20 mouse cellular contexts compared by ENCODE assay signal in the genomic region with DNA sequence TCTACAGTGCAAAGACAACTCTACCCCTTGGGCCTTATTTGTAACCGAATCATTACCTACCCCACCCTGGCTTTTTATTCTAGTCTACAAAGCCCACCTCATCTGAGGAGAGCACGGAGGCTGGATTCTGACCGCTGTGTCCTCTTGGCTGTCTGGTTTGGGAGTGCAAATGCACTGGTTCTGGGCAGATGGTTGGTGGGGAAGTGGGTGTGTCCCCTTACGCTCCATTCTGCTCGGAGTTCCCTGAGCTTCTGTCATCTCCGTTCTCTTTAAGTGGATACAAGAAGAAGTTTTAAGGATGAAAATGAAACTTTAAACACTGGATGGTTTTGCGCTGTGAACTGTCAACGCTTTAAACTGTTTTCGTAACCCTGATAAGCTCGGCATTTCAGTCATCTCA.
DNase-seq lines count a peak whose midpoint lies in the region; ATAC-seq and TF ChIP-seq lines count a peak whose summit lies in the region.
"Had no signal": no experiment of that assay in that cellular context is flagged by ENCODE, and none has a peak within 500 bp of the region (broad histone marks: within the 10 kb centered on the region; RNA-seq: fewer than 3 reads in every experiment).

No protein-coding gene starts in this region.

- intact Hi-C loops in left cerebral cortex, postnatal 4 days (cut with DNase I): no loop called here

- no peak overlapping the region for H3K4me3 ChIP-seq in layer of hippocampus, adult 2 months
- H3K4me3 ChIP-seq in CH12.LX (replicated peaks in 1 of 3; ENCODE audit: low read depth in 2 of 3, low read length in 2 of 3, poor library complexity in 1 of 3): peak overlapping the region; percentile 8 to 42 (median 25)
- H3K4me3 ChIP-seq in bone marrow, adult 2 months (replicated peaks; ENCODE audit: control insufficient read depth, low read depth, low read length): peak overlapping the region; percentile 51
- no peak overlapping the region for H3K4me3 ChIP-seq in liver, embryonic 16.5 days (ENCODE audit: low read depth, low read length)
- H3K4me3 ChIP-seq: embryonic facial prominence, embryonic 15.5 days; hindbrain, embryonic 15.5 days; limb, embryonic 12.5 days; myocyte had no signal

- DNase-seq in layer of hippocampus, adult 2 months (ENCODE audit: low spot score in 2 of 2): no peak
- no peak for DNase-seq in layer of hippocampus, adult 11-12 months (ENCODE audit: low spot score)
- DNase-seq in CH12.LX (ENCODE audit: extremely low read depth): no peak
- no peak for DNase-seq in left cerebral cortex, postnatal 4 days
- no peak for DNase-seq in natural killer cell, adult 2 months (ENCODE audit: low spot score in 2 of 2)
- no peak for DNase-seq in lung, postnatal 10 days
- DNase-seq: adrenal gland, adult 8-10 months; cerebellum, adult 9-11 months; gastrocnemius, postnatal 10 days; kidney, adult 2 months; midbrain, embryonic 14.5 days had no signal

- H3K9me3 ChIP-seq in CH12.LX (replicated peaks; ENCODE audit: low read length): no peaks in the 10 kb centered on the region
- H3K9me3 ChIP-seq in liver, embryonic 16.5 days (replicated peaks; ENCODE audit: control insufficient read depth, low read length): no peaks in the 10 kb centered on the region
- H3K9me3 ChIP-seq: embryonic facial prominence, embryonic 15.5 days; hindbrain, embryonic 15.5 days; limb, embryonic 12.5 days had no signal

- TF ChIP-seq EP300 in CH12.LX (IDR thresholded peaks at IDR 0.05; ENCODE audit: low read length): no peak

- TF ChIP-seq RAD21 in CH12.LX (IDR thresholded peaks at IDR 0.05; ENCODE audit: low read depth, low read length): no peak

- peak overlapping the region; percentile 97 for H3K4me2 ChIP-seq in CH12.LX (ENCODE audit: insufficient read depth, low read depth, poor library complexity, severe bottlenecking)
- H3K4me2 ChIP-seq in liver, embryonic 16.5 days (ENCODE audit: low read depth, low read length): peak overlapping the region; percentile 0; the same call in 1 of the 2 replicates
- H3K4me2 ChIP-seq: embryonic facial prominence, embryonic 15.5 days; hindbrain, embryonic 15.5 days; limb, embryonic 12.5 days had no signal

- no peaks in the 10 kb centered on the region for H3K27me3 ChIP-seq in CH12.LX (replicated peaks)
- no peaks in the 10 kb centered on the region for H3K27me3 ChIP-seq in liver, embryonic 16.5 days (ENCODE audit: control insufficient read depth, insufficient read depth, low read depth, low read length)
- H3K27me3 ChIP-seq: embryonic facial prominence, embryonic 15.5 days; hindbrain, embryonic 15.5 days; limb, embryonic 12.5 days had no signal

- no peak for ATAC-seq in liver, embryonic 16.5 days (ENCODE audit: low read depth)
- ATAC-seq: forebrain, embryonic 14.5 days had no signal

- peaks cover 17 to 38% of the 10 kb centered on the region in 2 experiments for H3K4me1 ChIP-seq in CH12.LX (ENCODE audit: control insufficient read depth in 1 of 2, insufficient read depth in 2 of 2)
- peaks cover 1% of the 10 kb centered on the region; the same call in 1 of the 2 replicates for H3K4me1 ChIP-seq in bone marrow, adult 2 months (ENCODE audit: control insufficient read depth, insufficient read depth, low read length)
- H3K4me1 ChIP-seq in liver, embryonic 16.5 days (ENCODE audit: control insufficient read depth, low read depth, low read length): no peaks in the 10 kb centered on the region
- H3K4me1 ChIP-seq: embryonic facial prominence, embryonic 15.5 days; hindbrain, embryonic 15.5 days had no signal

- H3K9ac ChIP-seq in CH12.LX (ENCODE audit: insufficient read depth, low read depth): peak overlapping the region; percentile 57
- H3K9ac ChIP-seq in liver, embryonic 16.5 days (ENCODE audit: low read depth, low read length): no peak overlapping the region
- H3K9ac ChIP-seq: embryonic facial prominence, embryonic 15.5 days; hindbrain, embryonic 15.5 days; limb, embryonic 12.5 days; liver, embryonic 14.5 days had no signal

- H3K27ac ChIP-seq in layer of hippocampus, adult 2 months: peak overlapping the region; percentile 44; the same call in 1 of the 2 replicates
- peak overlapping the region; percentile 50 for H3K27ac ChIP-seq in CH12.LX (ENCODE audit: insufficient read depth, low read depth)
- H3K27ac ChIP-seq in bone marrow, adult 2 months (ENCODE audit: control insufficient read depth, insufficient read depth, low read depth, low read length, poor library complexity): peak overlapping the region; percentile 74
- no peak overlapping the region for H3K27ac ChIP-seq in liver, embryonic 16.5 days (ENCODE audit: low read length)
- H3K27ac ChIP-seq: embryonic facial prominence, embryonic 15.5 days; hindbrain, embryonic 15.5 days; kidney, postnatal 0 days; limb, embryonic 12.5 days; liver, embryonic 14.5 days had no signal

- no peaks in the 10 kb centered on the region for H3K79me2 ChIP-seq in CH12.LX (replicated peaks; ENCODE audit: control insufficient read depth, extremely low read depth, insufficient read depth, poor library complexity, severe bottlenecking)

- no peak for TF ChIP-seq POLR2A in CH12.LX (IDR thresholded peaks at IDR 0.05; ENCODE audit: low read depth, low read length)
- TF ChIP-seq POLR2A in bone marrow, adult 2 months (IDR thresholded peaks at IDR 0.05; ENCODE audit: borderline replicate concordance, control insufficient read depth, low read depth, low read length): no peak

- 46% methylated on average over 10 of the region's 10 CpGs for WGBS in bone marrow, adult 2 months
- WGBS in liver, embryonic 16.5 days (ENCODE audit: insufficient replicate concordance): 61% methylated on average over 10 of the region's 10 CpGs

- no peaks in the 10 kb centered on the region for H3K36me3 ChIP-seq in CH12.LX (replicated peaks in 1 of 2; ENCODE audit: control insufficient read depth in 1 of 2, insufficient read depth in 1 of 2, low read length in 1 of 2)
- no peaks in the 10 kb centered on the region for H3K36me3 ChIP-seq in liver, embryonic 16.5 days (ENCODE audit: control insufficient read depth, insufficient read depth)
- H3K36me3 ChIP-seq: embryonic facial prominence, embryonic 15.5 days; hindbrain, embryonic 15.5 days; limb, embryonic 12.5 days had no signal

- dilution Hi-C loops in CH12.LX (cut with MboI; ENCODE audit: extremely low pct_ligation_motif_present, extremely low pct_unique_long_range_greater_than_20kb, low sequenced_read_pairs): no loop called here

- no peak for TF ChIP-seq CTCF in layer of hippocampus, adult 2 months (conservative IDR thresholded peaks at IDR 0.05)
- no peak for TF ChIP-seq CTCF in CH12.LX (conservative IDR thresholded peaks at IDR 0.05 in 1 of 2, IDR thresholded peaks at IDR 0.05 in 1 of 2; ENCODE audit: low read depth in 2 of 2, low read length in 2 of 2)
- no peak for TF ChIP-seq CTCF in bone marrow, adult 2 months (IDR thresholded peaks at IDR 0.05; ENCODE audit: control insufficient read depth, insufficient read depth, low read length)

- in situ Hi-C loops in CH12.LX (cut with MboI; ENCODE audit: low pct_ligation_motif_present, low pct_unique_long_range_greater_than_20kb, low sequenced_read_pairs): no loop called here

TF ChIP-seq in CH12.LX, 34 proteins besides CTCF, POLR2A, EP300 and RAD21:
- TF ChIP-seq ZMIZ1 (IDR thresholded peaks at IDR 0.05; ENCODE audit: low read depth, low read length): no peak
- TF ChIP-seq MXI1 (IDR thresholded peaks at IDR 0.05; ENCODE audit: low read depth, low read length): 0 out of 2 replicates have a peak, but pooled peaks have one; percentile 7

Comparison
In these comparisons a context has a peak if more than half of its experiments do, and no peak if none do; other contexts are left out.
1. H3K4me3 ChIP-seq: peak in CH12.LX (3 of 3) and bone marrow, adult 2 months (single experiment); none in layer of hippocampus, adult 2 months (single experiment) and liver, embryonic 16.5 days (single experiment).